Comparison of ENCODE assay signal across 9 mouse cellular contexts in the genomic region with DNA sequence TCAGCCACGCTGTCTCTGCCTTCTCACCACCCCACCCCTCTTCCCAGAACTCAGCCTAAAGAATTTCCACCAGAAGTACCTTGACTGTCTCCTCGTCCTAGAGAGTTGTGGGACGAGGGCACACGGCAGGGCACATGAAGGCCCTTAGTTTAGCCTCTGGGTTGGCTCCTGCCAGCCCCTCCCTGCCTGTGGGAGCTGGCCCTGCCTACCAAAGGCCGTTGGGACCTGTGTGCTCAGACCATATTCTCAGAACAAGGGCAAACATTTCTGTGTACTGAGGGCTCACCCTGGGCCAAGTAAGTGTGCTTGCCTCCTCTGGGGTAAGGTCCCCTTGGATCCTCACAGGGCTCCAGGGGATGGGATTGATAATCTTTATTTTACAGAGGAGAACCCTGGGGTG.
DNase-seq lines count a peak whose midpoint lies in the region; ATAC-seq and TF ChIP-seq lines count a peak whose summit lies in the region.
"Had no signal": no experiment of that assay in that cellular context is flagged by ENCODE, and none has a peak within 500 bp of the region (broad histone marks: within the 10 kb centered on the region; RNA-seq: fewer than 3 reads in every experiment).

No protein-coding gene starts in this region.

- H3K4me1 ChIP-seq in kidney, adult 2 months (ENCODE audit: control insufficient read depth, insufficient read depth, low read length): peaks cover 7% of the 10 kb centered on the region; the same call in 1 of the 2 replicates
- H3K4me1 ChIP-seq in embryonic facial prominence, embryonic 14.5 days (ENCODE audit: control insufficient read depth, insufficient read depth, low read length): peaks cover 40% of the 10 kb centered on the region
- H3K4me1 ChIP-seq in liver, embryonic 13.5 days (replicated peaks): peaks cover 5% of the 10 kb centered on the region; the same call in 1 of the 2 replicates

- no peaks in the 10 kb centered on the region for H3K36me3 ChIP-seq in kidney, adult 2 months (ENCODE audit: control insufficient read depth, insufficient read depth, low read length)
- peaks cover 39% of the 10 kb centered on the region for H3K36me3 ChIP-seq in embryonic facial prominence, embryonic 14.5 days (ENCODE audit: control insufficient read depth, insufficient read depth, low read length)
- no peaks in the 10 kb centered on the region for H3K36me3 ChIP-seq in liver, embryonic 13.5 days

- H3K27ac ChIP-seq in kidney, adult 2 months (ENCODE audit: insufficient read depth, low read depth, low read length): 0 out of 2 replicates have a peak overlapping the region, but pooled peaks have one; percentile 8
- 0 out of 2 replicates have a peak overlapping the region, but pooled peaks have one; percentile 84 for H3K27ac ChIP-seq in embryonic facial prominence, embryonic 14.5 days (replicated peaks; ENCODE audit: low read depth, low read length)
- H3K27ac ChIP-seq in liver, embryonic 13.5 days: no peak overlapping the region

- WGBS in kidney, adult 2 months: 50% methylated on average over 5 of the region's 5 CpGs
- WGBS in embryonic facial prominence, embryonic 14.5 days: 43% methylated on average over 5 of the region's 5 CpGs
- 61% methylated on average over 5 of the region's 5 CpGs for WGBS in liver, embryonic 13.5 days (ENCODE audit: insufficient replicate concordance)

- no peaks in the 10 kb centered on the region for H3K9me3 ChIP-seq in embryonic facial prominence, embryonic 14.5 days (ENCODE audit: control insufficient read depth, low read length)
- no peaks in the 10 kb centered on the region for H3K9me3 ChIP-seq in liver, embryonic 13.5 days (replicated peaks)

- H3K27me3 ChIP-seq in kidney, adult 2 months (replicated peaks; ENCODE audit: control insufficient read depth, insufficient read depth, low read length): no peaks in the 10 kb centered on the region
- H3K27me3 ChIP-seq in embryonic facial prominence, embryonic 14.5 days (replicated peaks; ENCODE audit: control insufficient read depth, insufficient read depth, low read length): no peaks in the 10 kb centered on the region
- no peaks in the 10 kb centered on the region for H3K27me3 ChIP-seq in liver, embryonic 13.5 days

- H3K9ac ChIP-seq in embryonic facial prominence, embryonic 14.5 days (ENCODE audit: low read depth, low read length): peak overlapping the region; percentile 67
- peak overlapping the region; percentile 47 for H3K9ac ChIP-seq in liver, embryonic 13.5 days

- H3K4me2 ChIP-seq in embryonic facial prominence, embryonic 14.5 days (ENCODE audit: low read depth, low read length): peak overlapping the region; percentile 69
- peak overlapping the region; percentile 41 for H3K4me2 ChIP-seq in liver, embryonic 13.5 days

- H3K4me3 ChIP-seq in kidney, adult 2 months (ENCODE audit: insufficient read depth, low read depth, low read length): peak overlapping the region; percentile 47
- H3K4me3 ChIP-seq in embryonic facial prominence, embryonic 14.5 days (ENCODE audit: low read depth, low read length): peak overlapping the region; percentile 48
- H3K4me3 ChIP-seq in liver, embryonic 13.5 days (replicated peaks): peak overlapping the region; percentile 29; the same call in 1 of the 2 replicates

- no peak for TF ChIP-seq POLR2A in kidney, adult 2 months (IDR thresholded peaks at IDR 0.05; ENCODE audit: low read depth, low read length)

- DNase-seq in kidney, adult 2 months: peak; percentile 52
- no peak for DNase-seq in kidney, postnatal 25 days
- DNase-seq in adipocyte (ENCODE audit: low spot score) (peak; percentile 27), MN1 (ENCODE audit: low spot score) (no peak)
- no peak for DNase-seq in embryonic facial prominence, embryonic 14.5 days (ENCODE audit: low spot score)
- DNase-seq in liver, embryonic 13.5 days: no peak
- DNase-seq in frontal cortex, adult 2 months (ENCODE audit: extremely low spot score in 1 of 2, low spot score in 1 of 2): no peak
- no peak for DNase-seq in B cell, adult 2 months
- DNase-seq: embryo, embryonic 11 days had no signal

- TF ChIP-seq CTCF in kidney, adult 2 months (conservative IDR thresholded peaks at IDR 0.05; ENCODE audit: insufficient read depth, insufficient read length, low read depth, low read length): no peak

- no peak for ATAC-seq in embryonic facial prominence, embryonic 14.5 days (ENCODE audit: low read depth)
- no peak for ATAC-seq in liver, embryonic 13.5 days (ENCODE audit: low read depth)

Comparison
In these comparisons a context has a peak if more than half of its experiments do, and no peak if none do; other contexts are left out.
1. DNase-seq: peak in kidney, adult 2 months (single experiment) and adipocyte (single experiment); none in kidney, postnatal 25 days (0 of 2), embryonic facial prominence, embryonic 14.5 days (single experiment), liver, embryonic 13.5 days (single experiment), frontal cortex, adult 2 months (0 of 2), B cell, adult 2 months (0 of 2) and MN1 (single experiment).
2. Peak in every context shown above with its lines, with median percentiles within 50 percentile points of each other: H3K4me3 ChIP-seq.